Mouse (Mus musculus): Measurements from ENCODE around the gene Traf3ip3. TPM values are rescaled to one million over a fixed set of nuclear protein-coding genes. Genes with fewer than 3 reads are reported as not detected.

Traf3ip3 gene
- polyA plus RNA-seq, 1 experiment = 11.5 TPM

- TF ChIP-seq SRF (IDR thresholded peaks at IDR 0.05; ENCODE audit: control insufficient read depth, insufficient read length, low read depth) = no peak
- peak; percentile 65 for TF ChIP-seq TCF3 (IDR thresholded peaks at IDR 0.05; ENCODE audit: insufficient read length, low read depth)
- TF ChIP-seq TCF12 (IDR thresholded peaks at IDR 0.05; ENCODE audit: insufficient read depth, poor library complexity, severe bottlenecking) = peak; percentile 72
- peak in 2 of 3 experiments; percentile 88 to 91 for TF ChIP-seq MYOD1 (IDR thresholded peaks at IDR 0.05; ENCODE audit: control insufficient read depth in 1 of 3, insufficient read length in 2 of 3, low read depth in 2 of 3)
- peak in 2 of 3 experiments; percentile 43 to 95 for TF ChIP-seq MYOG (IDR thresholded peaks at IDR 0.05; ENCODE audit: control insufficient read depth in 1 of 3, insufficient read depth in 1 of 3, insufficient read length in 2 of 3, low read depth in 2 of 3)
- no peaks in the 10 kb centered on the region for H3K79me2 ChIP-seq (ENCODE audit: control insufficient read depth, insufficient read depth)
- H3K4me2 ChIP-seq (ENCODE audit: low read depth) = no peak overlapping the region
- H3K4me3 ChIP-seq = no peak overlapping the region
- H3K36me3 ChIP-seq (ENCODE audit: control insufficient read depth, insufficient read depth) = no peaks in the 10 kb centered on the region
- no peaks in the 10 kb centered on the region for H3K27me3 ChIP-seq (ENCODE audit: control insufficient read depth, insufficient read depth, insufficient read length)
- H3ac ChIP-seq (ENCODE audit: control insufficient read depth, insufficient read length) = no peak overlapping the region
Measured at GRCm38 (mm10) chr1:193232732-193233131, 31.2 kb upstream of the Traf3ip3 start.

- no peaks in the 10 kb centered on the region for H3K79me2 ChIP-seq (ENCODE audit: control insufficient read depth, insufficient read depth)
- no peak overlapping the region for H3K4me3 ChIP-seq
- H3K27me3 ChIP-seq (ENCODE audit: control insufficient read depth, insufficient read depth, insufficient read length) = no peaks in the 10 kb centered on the region
- H3ac ChIP-seq (ENCODE audit: control insufficient read depth, insufficient read length) = no peak overlapping the region
- TF ChIP-seq SRF (IDR thresholded peaks at IDR 0.05; ENCODE audit: control insufficient read depth, insufficient read length, low read depth) (no peak), CEBPB (IDR thresholded peaks at IDR 0.05; ENCODE audit: insufficient read depth, poor library complexity, severe bottlenecking) (no peak), TCF3 (IDR thresholded peaks at IDR 0.05; ENCODE audit: insufficient read length, low read depth) (no peak), MYOD1 (IDR thresholded peaks at IDR 0.05; ENCODE audit: control insufficient read depth in 1 of 3, insufficient read length in 2 of 3, low read depth in 2 of 3) (no peak), TCF12 (IDR thresholded peaks at IDR 0.05; ENCODE audit: insufficient read depth, poor library complexity, severe bottlenecking) (no peak), POLR2AphosphoS2 (IDR thresholded peaks at IDR 0.05; ENCODE audit: insufficient read length, low read depth) (no peak)
- no peaks in the 10 kb centered on the region for H3K36me3 ChIP-seq (ENCODE audit: control insufficient read depth, insufficient read depth)
- no peak overlapping the region for H3K4me2 ChIP-seq (ENCODE audit: low read depth)
Measured at GRCm38 (mm10) chr1:193230935-193231334, 29.4 kb upstream of the Traf3ip3 start.

- TF ChIP-seq REST (IDR thresholded peaks at IDR 0.05; ENCODE audit: insufficient read depth, insufficient read length) (no peak), SRF (IDR thresholded peaks at IDR 0.05; ENCODE audit: control insufficient read depth, insufficient read length, low read depth) (no peak), TCF3 (IDR thresholded peaks at IDR 0.05; ENCODE audit: insufficient read length, low read depth) (no peak), CEBPB (IDR thresholded peaks at IDR 0.05; ENCODE audit: insufficient read depth, poor library complexity, severe bottlenecking) (no peak), TCF12 (IDR thresholded peaks at IDR 0.05; ENCODE audit: insufficient read depth, poor library complexity, severe bottlenecking) (no peak), E2F4 (IDR thresholded peaks at IDR 0.05; ENCODE audit: insufficient read depth) (no peak), MYOG (IDR thresholded peaks at IDR 0.05; ENCODE audit: control insufficient read depth in 1 of 3, insufficient read depth in 1 of 3, insufficient read length in 2 of 3, low read depth in 2 of 3) (no peak), POLR2A (IDR thresholded peaks at IDR 0.05; ENCODE audit: insufficient read length, low read depth) (no peak), MAX (IDR thresholded peaks at IDR 0.05; ENCODE audit: low read depth) (no peak), POLR2AphosphoS2 (IDR thresholded peaks at IDR 0.05; ENCODE audit: insufficient read length, low read depth) (no peak), USF1 (IDR thresholded peaks at IDR 0.05; ENCODE audit: low read depth) (no peak), MYOD1 (IDR thresholded peaks at IDR 0.05; ENCODE audit: control insufficient read depth in 1 of 3, insufficient read length in 2 of 3, low read depth in 2 of 3) (no peak)
- no peaks in the 10 kb centered on the region for H3K79me2 ChIP-seq (ENCODE audit: control insufficient read depth, insufficient read depth)
- H3K4me2 ChIP-seq (ENCODE audit: low read depth) = no peak overlapping the region
- no peaks in the 10 kb centered on the region for H3K36me3 ChIP-seq (ENCODE audit: control insufficient read depth, insufficient read depth)
- no peaks in the 10 kb centered on the region for H3K27me3 ChIP-seq (ENCODE audit: control insufficient read depth, insufficient read depth, insufficient read length)
- no peak overlapping the region for H3ac ChIP-seq (ENCODE audit: control insufficient read depth, insufficient read length)
- H3K4me3 ChIP-seq = no peak overlapping the region
Measured at GRCm38 (mm10) chr1:193230531-193230930, 29.0 kb upstream of the Traf3ip3 start.

- Histone ChIP-seq H3K27me3 (ENCODE audit: control insufficient read depth, insufficient read depth, insufficient read length) (no peaks in the 10 kb centered on the region), H3ac (ENCODE audit: control insufficient read depth, insufficient read length) (no peak overlapping the region), H3K36me3 (ENCODE audit: control insufficient read depth, insufficient read depth) (no peaks in the 10 kb centered on the region), H3K4me2 (ENCODE audit: low read depth) (no peak overlapping the region), H3K4me3 (no peak overlapping the region), H3K79me2 (ENCODE audit: control insufficient read depth, insufficient read depth) (no peaks in the 10 kb centered on the region)
- TF ChIP-seq REST (IDR thresholded peaks at IDR 0.05; ENCODE audit: insufficient read depth, insufficient read length) = no peak
- no peak for TF ChIP-seq MAX (IDR thresholded peaks at IDR 0.05; ENCODE audit: low read depth)
- TF ChIP-seq MYOD1 (IDR thresholded peaks at IDR 0.05; ENCODE audit: control insufficient read depth in 1 of 3, insufficient read length in 2 of 3, low read depth in 2 of 3) = no peak
- TF ChIP-seq SRF (IDR thresholded peaks at IDR 0.05; ENCODE audit: control insufficient read depth, insufficient read length, low read depth) = no peak
- TF ChIP-seq MYOG (IDR thresholded peaks at IDR 0.05; ENCODE audit: control insufficient read depth in 1 of 3, insufficient read depth in 1 of 3, insufficient read length in 2 of 3, low read depth in 2 of 3) = no peak
- TF ChIP-seq USF1 (IDR thresholded peaks at IDR 0.05; ENCODE audit: low read depth) = no peak
- TF ChIP-seq TCF12 (IDR thresholded peaks at IDR 0.05; ENCODE audit: insufficient read depth, poor library complexity, severe bottlenecking) = no peak
- no peak for TF ChIP-seq POLR2A (IDR thresholded peaks at IDR 0.05; ENCODE audit: insufficient read length, low read depth)
- no peak for TF ChIP-seq CEBPB (IDR thresholded peaks at IDR 0.05; ENCODE audit: insufficient read depth, poor library complexity, severe bottlenecking)
- TF ChIP-seq POLR2AphosphoS2 (IDR thresholded peaks at IDR 0.05; ENCODE audit: insufficient read length, low read depth) = no peak
- no peak for TF ChIP-seq TCF3 (IDR thresholded peaks at IDR 0.05; ENCODE audit: insufficient read length, low read depth)
- no peak for TF ChIP-seq E2F4 (IDR thresholded peaks at IDR 0.05; ENCODE audit: insufficient read depth)
Measured at GRCm38 (mm10) chr1:193229570-193229969, 28.1 kb upstream of the Traf3ip3 start.

- no peak overlapping the region for H3ac ChIP-seq (ENCODE audit: control insufficient read depth, insufficient read length)
- no peaks in the 10 kb centered on the region for H3K36me3 ChIP-seq (ENCODE audit: control insufficient read depth, insufficient read depth)
- H3K27me3 ChIP-seq (ENCODE audit: control insufficient read depth, insufficient read depth, insufficient read length) = no peaks in the 10 kb centered on the region
- no peaks in the 10 kb centered on the region for H3K79me2 ChIP-seq (ENCODE audit: control insufficient read depth, insufficient read depth)
- no peak overlapping the region for H3K4me3 ChIP-seq
- TF ChIP-seq REST (IDR thresholded peaks at IDR 0.05; ENCODE audit: insufficient read depth, insufficient read length) (no peak), SRF (IDR thresholded peaks at IDR 0.05; ENCODE audit: control insufficient read depth, insufficient read length, low read depth) (no peak), USF1 (IDR thresholded peaks at IDR 0.05; ENCODE audit: low read depth) (no peak), MYOD1 (IDR thresholded peaks at IDR 0.05; ENCODE audit: control insufficient read depth in 1 of 3, insufficient read length in 2 of 3, low read depth in 2 of 3) (no peak), TCF12 (IDR thresholded peaks at IDR 0.05; ENCODE audit: insufficient read depth, poor library complexity, severe bottlenecking) (no peak), MAX (IDR thresholded peaks at IDR 0.05; ENCODE audit: low read depth) (no peak), MYOG (IDR thresholded peaks at IDR 0.05; ENCODE audit: control insufficient read depth in 1 of 3, insufficient read depth in 1 of 3, insufficient read length in 2 of 3, low read depth in 2 of 3) (no peak), POLR2AphosphoS2 (IDR thresholded peaks at IDR 0.05; ENCODE audit: insufficient read length, low read depth) (no peak), TCF3 (IDR thresholded peaks at IDR 0.05; ENCODE audit: insufficient read length, low read depth) (no peak)
- H3K4me2 ChIP-seq (ENCODE audit: low read depth) = no peak overlapping the region
Measured at GRCm38 (mm10) chr1:193227537-193227936, 26.0 kb upstream of the Traf3ip3 start.

Data from myocyte (in vitro differentiated cells).